Mouse (Mus musculus): ENCODE results near the gene Dync1i1.
"Not testable (repeated sequence)": the region's sequence is repeated elsewhere in the genome, so short reads cannot be mapped to it uniquely, and the experiment has no call there.

DNA sequence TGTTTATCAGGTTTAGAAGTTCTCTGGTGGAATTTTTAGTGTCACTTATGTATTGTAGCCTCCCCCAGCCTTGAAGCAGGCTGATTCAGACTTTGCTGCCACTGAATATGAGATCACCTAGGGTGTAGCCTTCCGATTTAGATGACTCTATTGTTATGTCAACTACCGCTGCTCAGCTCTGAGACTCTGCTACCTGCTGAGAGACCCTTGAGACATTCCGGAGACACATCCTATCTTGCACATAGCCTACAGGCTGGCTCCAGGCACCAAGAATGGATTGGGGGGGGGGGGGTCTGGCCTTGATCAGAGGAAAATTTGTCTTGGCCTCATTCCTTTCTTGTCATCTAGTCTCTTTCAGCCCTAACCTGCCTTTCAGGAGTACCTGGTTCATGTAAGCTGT, 17.5 kb upstream of the Dync1i1 start:
- TF ChIP-seq POLR2A (IDR thresholded peaks at IDR 0.05; ENCODE audit: control insufficient read depth in 1 of 2, insufficient read depth in 1 of 2, low read depth in 1 of 2, low read length in 2 of 2, poor library complexity in 1 of 2); CTCF (IDR thresholded peaks at IDR 0.05 in 2 of 3, conservative IDR thresholded peaks at IDR 0.05 in 1 of 3; ENCODE audit: control insufficient read depth in 1 of 3, insufficient read depth in 1 of 3, low read depth in 2 of 3, low read length in 3 of 3, poor library complexity in 1 of 3, severe bottlenecking in 1 of 3); MYC (IDR thresholded peaks at IDR 0.05; ENCODE audit: low read depth, low read length); BHLHE40 (IDR thresholded peaks at IDR 0.05; ENCODE audit: borderline replicate concordance, low read depth, low read length); JUND (IDR thresholded peaks at IDR 0.05; ENCODE audit: low read depth, low read length); EP300 (IDR thresholded peaks at IDR 0.05; ENCODE audit: low read depth in 1 of 2, low read length in 2 of 2): not testable (repeated sequence)
